Mouse (Mus musculus) 416B (cell line): Measurements from ENCODE around the gene Trnp1.

Experiments used
- DNase-seq: peaks from one replicate; pipeline ENCODE4 v3.0.0; 2011; ENCODE audit warnings: low read depth

Gene Trnp1

DNA sequence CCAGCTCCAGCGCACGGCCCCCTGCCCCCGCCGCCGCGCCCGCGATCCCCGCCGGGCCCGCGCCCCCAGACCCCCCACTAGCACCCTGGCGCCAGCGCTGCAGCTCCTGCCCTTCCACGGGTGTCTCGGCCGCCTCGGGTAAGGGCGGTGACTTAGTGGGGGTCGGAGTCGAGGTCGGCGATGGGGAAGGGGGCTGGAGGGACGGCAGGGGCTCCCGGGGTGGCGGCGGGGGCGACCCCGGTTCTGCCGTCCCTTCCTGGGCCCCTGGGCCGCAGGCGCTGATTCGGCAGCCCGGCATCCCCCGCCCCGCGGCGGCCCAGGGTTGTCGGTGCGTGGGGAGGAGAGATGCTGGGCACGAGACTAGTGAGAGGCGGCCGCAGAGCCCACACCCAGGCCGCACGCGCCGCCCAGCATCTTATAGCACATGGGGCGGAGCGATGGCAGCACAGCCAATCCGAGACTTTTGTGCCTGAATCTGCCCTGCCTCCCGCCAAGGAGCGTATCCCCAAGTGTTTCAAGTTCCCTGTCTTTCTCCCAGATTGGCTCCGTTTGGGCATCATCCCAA, at the start of gene Trnp1:
TSS of gene Trnp1 (minus strand) at position 391 of the 565 bp plus-strand sequence.
- DNase-seq: no peak

DNA sequence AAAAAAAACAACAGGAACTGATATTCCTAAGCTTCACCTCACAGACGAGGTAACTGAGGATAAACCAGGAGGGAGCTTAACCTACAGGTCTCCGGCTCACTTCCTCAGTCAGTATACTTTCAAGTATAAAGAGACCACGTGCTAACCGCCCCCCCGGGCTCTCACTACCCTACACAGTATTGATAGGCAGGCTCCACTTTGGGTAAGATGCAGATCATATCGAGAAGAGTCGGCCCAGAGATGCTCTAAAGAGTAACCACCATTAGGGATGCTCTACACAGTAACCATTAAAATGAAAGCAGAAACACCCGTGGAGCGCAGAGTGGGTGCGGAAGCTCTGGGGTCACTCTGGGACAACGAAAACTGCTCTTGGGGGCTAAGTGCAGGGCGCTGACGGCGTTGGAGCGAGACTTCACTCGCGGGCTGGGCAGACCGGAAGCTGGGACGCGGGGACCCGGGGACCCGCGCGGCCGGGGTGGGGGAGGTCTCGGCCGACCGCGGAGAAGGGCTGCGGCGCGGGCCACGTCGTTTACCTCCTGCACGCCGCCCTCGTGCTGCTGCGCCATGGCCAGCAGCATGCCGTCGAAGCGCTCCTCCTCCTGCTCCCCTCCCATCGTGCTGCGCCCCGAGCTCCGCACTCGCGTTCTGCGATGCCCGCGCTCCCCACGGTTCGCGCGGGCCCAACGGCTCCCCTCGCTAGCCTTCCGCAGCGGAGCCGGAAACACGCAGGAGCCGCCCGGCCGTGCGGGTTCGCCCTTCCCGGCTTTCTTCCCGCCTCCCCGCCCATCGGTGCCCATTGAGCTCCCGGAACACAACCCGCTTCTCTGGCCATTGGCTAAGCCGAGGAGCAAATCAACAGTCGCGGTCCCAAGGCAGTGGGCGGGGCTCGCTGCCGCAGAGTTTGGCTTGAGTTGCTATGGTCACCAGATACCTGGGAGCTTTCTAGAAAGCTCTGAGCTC, 47.2 kb upstream of the Trnp1 start, which contains the start of gene Nudc:
TSS of gene Nudc (minus strand) at position 725 of the 960 bp plus-strand sequence.
- peak; percentile 93 for DNase-seq

DNA sequence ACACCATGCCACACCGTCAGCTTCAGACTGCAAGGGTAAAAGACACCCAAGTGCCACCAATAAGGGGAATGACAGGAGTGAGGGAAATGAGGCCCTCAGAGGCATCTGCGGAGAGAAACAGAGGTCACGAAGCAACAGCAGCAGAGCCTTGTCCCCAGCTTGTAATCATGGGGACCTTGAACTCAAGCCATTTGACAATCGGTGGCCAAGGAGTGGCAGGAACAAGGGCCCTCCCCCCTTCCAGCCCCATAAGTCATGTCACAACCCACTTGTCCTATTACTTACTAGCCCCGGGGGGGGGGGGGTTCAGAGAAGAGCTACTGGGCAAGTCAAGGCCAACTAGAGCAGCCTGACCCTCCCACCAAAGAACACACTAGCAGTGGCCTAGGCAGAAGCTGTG, 38.3 kb upstream of the Trnp1 start:
- no peak for DNase-seq

DNA sequence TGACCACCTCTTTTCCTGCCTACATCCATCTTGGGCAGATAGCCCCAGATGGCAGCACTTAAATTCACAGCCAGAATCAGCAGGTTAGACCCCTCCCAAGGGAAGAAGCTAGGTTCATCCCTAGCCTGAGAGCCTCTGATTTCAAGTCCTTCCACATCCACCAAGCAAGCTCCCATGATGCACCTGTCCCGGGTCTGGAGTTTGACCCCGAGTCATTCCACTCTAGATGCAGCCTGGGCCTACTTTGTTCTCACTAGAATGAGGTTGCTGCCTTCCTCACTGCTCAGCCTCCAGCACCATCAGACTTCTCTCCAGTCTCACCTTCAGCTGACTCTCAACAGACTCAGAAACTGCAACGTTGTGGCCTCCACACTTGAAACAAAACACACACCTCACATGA, 37.7 kb upstream of the Trnp1 start:
- no peak for DNase-seq

DNA sequence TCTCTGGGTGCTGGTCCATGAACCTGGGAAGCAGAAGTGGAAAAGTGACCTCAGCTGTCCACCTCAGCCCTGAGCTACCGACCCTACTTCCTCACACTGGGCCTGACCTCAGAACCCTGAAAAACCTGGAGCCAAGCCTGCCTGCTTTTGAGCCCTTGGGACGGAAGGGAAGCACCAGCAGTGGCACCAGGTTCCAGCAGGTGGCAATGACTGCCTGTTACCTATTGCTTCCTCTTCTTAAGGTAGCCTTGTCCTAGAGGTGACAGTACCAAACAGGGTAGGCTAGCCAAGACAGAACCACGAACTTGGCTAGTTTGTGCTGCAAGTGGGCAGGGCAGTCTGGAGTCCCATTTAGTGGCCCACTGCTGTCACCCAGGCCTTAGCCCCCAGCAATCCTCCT, 34.4 kb upstream of the Trnp1 start:
- no peak for DNase-seq

DNA sequence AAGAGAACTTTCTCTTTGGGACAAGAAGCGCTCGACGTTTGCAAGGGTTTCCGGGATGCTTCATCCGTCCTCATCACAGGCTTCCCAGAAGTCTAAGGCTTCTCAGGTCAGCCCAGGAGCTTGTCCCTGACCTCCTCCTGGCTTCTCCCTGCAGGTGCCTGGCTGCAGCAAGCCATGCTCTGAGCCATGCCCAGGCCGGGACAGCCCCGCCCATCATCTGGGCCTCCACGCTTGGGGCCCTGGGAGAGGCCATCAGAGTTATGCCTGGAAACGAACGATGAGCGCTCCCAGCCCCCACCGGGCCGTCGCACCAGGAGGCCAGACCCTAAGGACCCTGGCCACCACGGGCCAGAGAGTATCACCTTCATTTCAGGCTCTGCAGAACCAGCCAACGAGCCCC, 29.4 kb upstream of the Trnp1 start:
- DNase-seq: no peak

DNA sequence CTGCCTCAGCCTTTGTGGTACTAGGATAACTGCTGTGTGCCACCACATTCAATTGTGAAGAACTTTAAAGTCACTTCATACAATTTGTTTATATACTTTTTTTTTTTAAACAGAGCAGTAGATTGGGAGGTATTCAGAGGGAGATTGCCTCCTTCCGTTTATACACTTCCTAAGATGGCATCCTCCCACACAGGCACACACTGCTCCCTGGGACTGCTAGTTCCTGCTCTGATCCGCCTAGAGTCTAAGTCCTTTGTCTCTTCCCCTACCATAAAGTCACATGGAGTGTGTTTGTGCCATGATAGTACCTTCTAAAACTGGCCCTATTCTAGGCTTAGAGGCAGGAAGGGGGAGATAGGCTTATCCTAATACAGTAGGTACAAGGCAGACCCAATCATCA, 23.2 kb upstream of the Trnp1 start:
- no peak for DNase-seq

DNA sequence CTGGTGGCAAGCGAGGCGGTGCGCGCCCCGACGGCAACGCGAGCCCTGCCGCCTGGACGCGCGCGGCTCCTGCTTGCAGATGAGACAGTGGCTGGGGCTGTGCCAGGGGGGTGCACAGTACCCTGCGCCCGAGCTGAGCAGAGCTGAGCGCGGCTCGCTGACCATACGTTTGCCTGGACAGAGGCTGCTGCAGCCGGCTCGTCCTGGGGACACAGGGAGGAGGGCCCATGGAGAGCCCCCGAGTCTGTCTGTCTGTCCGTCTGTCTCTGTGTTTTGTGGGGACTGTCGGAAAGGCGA, 21.0 kb upstream of the Trnp1 start:
- no peak for DNase-seq

DNA sequence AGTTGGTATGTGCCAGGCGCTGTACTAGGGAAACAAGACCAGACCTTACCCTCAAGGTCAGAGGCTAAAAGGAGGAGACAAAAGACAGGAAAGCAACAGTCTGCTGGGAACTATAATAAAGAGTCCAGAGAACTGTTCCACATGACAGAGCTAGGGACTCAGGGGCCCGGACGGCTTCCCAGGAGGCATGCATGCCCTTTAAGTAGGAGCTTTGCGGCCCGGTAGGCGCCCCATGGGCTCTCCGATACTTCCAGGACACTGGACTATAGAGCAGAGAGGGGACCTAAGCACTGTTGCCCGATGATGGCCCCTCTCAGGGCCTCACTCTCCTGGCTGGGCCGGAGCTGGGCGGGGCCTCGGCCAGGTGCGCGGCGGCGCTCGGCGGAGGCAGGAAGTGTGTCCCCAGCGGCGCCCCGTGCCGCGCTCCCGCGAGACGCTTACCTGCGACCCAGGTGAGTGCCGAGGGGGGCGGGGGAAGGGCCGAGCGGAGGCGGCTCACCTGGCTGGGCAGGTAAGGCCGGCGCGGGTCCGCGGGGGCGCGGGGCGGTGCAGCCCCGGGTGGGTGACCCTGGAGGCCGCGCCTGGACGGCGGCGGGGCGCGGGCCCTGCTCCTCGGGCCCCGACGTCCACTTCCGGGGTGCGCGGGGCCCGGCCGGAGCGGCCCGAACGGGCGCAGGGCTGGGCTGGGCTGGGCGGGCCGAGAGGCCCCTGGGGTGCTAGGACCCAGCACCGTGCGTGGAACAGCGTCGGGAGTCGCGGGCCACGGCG, 20.4 kb upstream of the Trnp1 start, which contains the start of gene Kdf1:
TSS of gene Kdf1 (plus strand) at position 363 of the 768 bp plus-strand sequence.
- DNase-seq: no peak

DNA sequence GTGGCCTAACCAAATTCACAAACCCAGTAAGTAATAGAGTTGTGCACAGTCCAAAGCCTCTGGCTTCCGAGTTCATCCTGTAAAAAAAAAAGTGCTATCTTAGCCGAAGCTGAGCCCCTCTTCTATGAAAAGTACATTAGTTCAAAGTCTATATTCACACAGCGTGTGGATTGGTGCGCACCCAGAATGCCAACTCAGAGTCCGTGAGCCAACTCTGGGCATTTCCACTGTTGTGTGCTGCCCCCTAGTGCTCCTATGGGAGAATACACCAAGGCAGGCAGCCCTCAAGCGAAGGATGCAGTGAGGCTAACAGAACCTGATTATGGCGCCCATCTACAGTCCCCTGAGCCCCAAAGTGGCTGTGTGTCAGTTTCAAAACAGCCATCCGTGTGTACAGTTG, 14.6 kb upstream of the Trnp1 start:
- DNase-seq: peak; percentile 71

DNA sequence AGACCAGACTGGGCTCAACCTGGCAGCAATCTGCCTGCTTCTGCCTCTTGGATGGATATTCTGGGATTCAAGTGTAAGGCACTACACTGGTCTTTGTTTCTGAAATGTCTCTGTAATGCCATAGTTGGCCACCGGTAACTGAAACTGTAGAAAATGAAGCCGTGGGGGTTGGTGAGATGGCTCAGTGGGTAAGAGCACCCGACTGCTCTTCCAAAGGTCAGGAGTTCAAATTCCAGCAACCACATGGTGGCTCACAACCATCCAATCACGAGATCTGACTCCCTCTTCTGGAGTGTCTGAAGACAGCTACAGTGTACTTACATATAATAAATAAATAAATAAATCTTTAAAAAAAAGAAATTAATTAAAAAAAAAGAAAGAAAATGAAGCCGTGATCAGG, 14.2 kb upstream of the Trnp1 start:
- DNase-seq: peak; percentile 15

DNA sequence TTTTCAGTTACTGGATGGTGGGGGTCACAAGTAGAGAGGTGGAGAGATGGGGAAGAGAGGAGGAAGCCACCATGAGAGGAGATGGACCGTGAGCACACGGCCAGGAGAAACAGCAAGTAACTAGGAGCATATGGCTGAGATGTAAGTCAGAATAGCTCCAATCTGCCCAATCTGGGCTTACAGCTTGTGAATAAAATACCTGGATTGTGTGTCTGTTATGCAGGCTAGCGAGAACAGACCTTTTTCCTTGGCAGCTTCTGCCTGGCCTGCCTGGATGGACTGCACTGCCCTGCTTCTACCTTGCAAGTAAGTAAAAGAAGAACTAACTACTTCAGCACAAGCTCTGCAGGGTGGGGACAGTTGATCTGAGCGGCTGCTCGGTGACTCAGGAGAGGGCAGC, 12.7 kb upstream of the Trnp1 start:
- DNase-seq: no peak

DNA sequence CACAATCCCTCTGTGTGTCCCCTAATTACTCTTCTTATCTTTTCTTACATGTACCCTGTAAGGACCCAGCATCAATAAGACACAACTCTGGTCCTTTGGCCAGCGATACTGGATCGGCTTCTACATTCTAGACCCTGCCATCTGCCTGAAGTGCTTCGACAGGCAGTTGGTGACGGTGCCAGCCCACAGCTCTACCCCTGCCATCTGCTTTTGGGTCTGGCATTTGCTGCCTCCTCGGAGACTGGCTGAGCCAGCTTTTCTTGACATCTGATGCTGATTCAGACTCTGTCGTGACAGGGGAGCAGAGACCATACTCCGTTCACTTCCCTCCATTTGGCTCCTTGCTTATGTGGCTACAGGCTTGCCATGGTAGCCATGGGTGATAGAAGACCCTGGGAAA, 10.6 kb upstream of the Trnp1 start:
- DNase-seq: no peak

DNA sequence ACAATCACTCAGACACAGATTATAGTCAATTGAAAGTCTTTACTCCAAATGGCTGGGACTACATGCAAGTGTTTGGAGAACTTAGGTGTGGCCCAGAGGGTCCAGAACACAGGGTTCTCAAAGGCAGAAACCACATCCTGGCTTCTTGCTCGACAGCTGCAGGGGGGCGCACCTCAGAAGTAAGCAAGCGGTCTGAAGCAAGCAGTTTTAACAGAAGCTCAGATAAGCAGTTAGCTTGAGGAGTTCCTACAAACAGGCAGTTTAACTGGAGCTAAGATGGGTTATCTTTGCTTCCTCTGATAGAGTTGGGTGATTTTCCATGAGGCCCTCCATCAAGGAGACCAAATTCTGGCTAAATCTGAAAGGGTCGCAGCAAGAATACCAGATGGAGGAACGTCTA, 8.2 kb upstream of the Trnp1 start:
- DNase-seq: no peak

DNA sequence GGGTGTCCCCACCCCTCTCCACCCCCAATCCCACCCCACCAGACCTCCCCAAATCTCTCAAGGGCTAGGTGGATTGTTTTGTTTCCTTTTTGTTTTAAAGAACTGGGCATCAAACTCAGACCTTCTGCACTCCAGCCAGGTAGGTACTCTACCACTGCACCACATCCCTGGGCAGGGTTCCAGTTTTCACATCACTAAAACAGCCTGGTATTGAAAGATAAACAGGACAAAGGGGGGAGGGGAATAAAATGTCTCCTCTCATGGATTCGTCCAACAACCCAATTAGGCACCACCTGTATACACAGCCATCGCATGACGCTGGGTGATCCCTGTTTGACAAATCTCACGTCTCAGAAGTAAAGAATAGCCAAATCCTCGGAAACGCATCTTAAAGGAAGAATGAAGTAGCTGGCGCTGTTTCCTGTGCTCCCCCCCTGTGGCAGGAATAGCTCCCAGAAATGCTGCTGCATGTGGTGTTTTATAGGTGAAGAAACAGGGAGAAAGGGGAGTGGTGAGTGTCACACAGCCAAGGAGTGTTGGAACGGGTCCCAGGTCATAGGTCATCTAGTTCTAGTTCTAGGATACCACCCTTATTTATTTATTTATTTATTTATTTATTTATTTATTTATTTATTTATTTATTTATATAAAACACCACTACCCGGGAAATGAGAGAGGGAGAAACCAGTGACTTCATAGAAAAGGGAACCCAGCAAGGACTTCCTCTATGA, 6.6 kb upstream of the Trnp1 start:
- DNase-seq: no peak

DNA sequence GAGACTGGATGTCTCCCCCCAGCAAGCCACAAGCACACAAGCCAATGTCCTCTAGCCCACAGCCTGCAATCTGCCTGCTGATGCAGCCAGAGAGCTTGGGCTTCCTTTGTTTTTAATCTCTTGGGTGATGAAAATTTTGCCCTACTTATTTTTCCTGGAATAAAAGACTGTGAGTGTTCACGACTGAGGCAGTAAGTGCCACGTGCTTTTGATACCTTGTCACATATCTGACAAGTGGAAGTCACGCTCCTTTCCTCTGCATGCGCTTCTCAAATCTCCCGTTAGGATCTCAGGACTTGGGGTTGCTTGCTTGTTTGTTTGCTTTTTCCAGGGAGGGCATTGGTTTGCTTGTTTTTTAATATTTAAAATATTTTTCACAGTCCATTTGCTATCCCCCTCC, 6.0 kb upstream of the Trnp1 start:
- DNase-seq: no peak

DNA sequence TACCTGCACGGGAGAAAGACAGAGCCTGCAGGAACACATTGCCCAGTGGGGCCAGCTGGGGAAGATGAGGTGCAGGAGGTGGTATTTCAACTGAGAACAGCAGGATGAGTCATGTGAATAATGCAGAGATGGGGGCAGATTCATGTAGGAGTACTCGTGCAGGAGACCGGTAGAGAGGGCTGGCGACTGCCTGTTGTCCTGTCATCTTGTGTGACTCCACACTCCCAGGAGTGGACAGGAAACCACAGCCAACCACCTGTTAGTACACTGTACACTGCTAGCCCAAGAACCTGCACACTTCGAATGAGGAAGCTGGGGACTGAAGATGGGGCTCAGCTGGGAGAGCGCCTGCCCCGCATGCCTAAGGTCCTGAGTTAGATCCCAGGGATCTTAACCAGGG, 3.2 kb upstream of the Trnp1 start:
- DNase-seq: peak; percentile 57

DNA sequence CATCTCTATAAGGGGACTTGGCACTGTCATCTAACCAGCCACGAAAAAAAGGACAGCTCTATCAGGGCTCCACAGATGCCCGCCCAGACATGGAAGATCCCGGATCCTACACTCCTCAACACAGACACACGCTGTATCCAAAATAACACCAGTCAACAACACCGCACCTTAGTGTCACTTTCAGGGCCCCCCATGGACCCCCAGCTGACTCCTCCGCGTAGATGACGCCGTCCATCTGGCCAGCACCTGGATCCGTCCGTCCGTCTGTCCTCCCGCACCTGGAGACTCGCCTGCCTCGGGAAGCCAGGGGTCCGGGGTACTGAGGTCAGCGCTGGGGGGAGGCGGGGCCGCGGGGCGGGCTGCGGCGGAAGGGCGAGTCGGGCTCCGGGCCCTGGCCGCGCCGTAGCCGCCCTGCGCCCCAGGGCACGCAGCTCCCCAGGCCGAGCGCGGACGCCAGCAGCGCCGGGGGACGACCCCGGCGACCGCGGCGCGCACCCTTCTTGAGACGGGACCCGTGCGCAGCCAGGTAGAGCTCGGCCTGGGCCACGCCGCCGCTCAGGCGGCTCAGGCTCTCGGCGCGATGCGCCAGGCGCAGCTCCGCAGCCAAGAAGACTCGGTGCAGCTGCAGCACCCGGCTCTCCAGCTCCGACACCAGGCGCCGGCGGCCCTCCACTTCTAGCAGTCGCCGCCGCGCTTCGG, 740 bp downstream of the Trnp1 start:
- no peak for DNase-seq

DNA sequence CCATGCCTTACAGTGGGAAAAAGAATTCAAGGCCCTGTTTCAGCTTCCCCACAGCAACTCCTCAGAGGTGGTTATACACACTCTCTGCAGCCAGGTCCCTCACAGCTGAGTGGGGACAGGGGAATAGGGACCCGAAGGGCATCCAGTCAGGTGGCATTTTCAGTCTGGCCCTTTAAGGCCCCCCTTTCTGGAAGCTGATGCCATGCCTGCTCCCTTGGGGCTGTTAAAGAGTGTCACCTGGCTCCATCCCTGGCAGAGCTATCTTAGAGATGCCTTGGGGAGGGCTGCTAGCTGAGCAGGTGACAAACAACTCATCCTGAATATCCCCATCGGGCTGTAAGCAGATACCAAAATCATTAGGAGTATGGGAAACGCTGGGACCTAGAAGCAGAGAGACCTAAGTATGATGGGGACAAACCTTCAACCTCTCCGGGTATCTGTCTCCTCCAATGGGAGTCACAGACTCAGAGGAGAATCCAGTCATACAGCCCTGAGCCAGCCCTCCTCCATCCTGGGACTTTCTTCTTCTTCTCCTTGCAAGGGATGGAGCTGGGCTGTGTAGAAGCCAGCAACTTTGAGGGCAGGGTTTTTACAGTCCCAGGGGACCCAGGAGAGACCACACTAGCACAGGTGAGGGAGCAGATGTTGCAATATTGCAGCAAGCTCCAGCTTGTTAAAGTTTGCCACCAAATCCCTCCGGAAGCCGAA, 1.5 kb downstream of the Trnp1 start:
- no peak for DNase-seq

DNA sequence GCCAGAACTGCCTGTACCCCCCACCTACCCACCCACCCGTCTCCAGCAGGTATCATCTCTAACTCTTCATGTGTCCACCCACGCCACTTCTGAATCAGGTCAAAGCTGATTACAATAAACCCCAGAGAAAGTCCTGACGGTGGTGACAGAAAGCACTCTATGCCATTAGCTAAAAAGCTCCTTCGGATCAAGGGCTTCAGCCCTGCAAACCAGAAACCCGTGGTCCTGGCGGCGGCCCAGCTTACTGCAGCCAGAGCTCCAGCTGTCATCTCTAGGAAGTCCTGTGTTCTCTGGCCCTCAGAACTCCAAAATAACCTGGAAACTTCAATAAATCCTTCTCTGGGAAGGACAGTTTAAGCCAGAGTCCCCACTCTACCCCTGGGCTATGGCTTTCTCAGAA, 2.6 kb downstream of the Trnp1 start:
- DNase-seq: no peak

DNA sequence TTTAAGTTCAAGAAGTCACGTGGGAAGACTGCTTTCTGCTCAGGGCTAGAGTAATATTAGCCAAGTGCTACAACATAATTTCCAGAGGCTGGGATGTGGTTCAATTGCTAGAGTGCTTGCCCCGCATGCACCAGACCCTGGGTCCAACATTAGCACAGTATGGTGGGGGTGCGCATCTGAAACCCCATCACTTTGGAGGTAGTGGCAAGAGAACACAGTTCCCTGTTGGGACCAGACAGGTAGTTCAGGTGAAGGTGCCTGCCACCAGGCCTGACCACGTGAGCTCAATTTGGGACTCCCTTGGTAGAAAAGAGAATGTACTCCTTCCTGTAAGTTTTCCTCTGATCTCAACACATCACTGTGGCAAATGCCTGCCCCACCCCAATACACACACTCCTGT, 3.5 kb downstream of the Trnp1 start:
- no peak for DNase-seq
